Mouse (Mus musculus): ENCODE measurements at regions not wholly inside any gene's neighbourhood (a gene's known extent, or its start where the extent isn't known, plus 50 kb on each side); places are given as distances from the start of the nearest gene placed in this dataset.

DNA sequence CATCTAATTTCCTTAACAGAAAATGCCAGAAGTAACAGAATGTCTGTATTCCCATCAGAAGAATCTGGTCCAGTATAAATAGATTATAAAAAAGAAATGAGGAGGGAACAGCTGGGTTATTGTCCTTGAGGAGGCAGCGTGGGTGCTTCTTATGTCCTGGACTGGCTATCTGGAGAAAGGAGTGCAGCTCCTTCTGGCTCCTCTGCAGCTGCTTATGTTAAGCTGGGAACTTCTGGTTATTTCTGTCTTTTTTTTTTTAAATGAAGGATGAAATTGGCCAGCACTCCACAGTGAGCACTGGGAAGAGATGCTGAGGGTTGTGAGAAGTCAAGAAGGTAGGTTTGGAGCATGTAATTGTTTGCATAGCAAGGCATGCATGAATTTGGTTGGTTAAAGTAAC lies 441.5 kb downstream of the Ebf1 start:
- no peak for DNase-seq
- intact Hi-C loops (cut with DNase I) = no loop called here

DNA sequence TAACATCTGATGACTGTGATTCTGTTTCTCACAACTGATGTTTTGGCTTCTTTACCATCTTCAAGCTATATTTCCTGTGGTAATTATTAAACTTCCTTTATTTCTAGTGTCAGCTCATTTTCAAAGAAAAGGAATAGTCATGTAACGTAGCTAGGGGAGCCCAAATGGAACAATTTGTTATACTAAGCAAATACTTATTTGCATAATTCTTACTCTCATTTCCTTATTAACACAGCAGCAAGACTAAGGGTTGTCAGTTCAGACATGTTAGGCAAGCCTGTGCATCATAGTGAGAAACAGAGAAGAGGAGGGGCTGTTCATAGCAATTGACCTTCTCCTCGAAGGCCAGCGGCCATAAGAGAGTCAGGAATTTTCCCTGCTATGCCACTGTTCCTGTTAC lies 449.5 kb downstream of the Ebf1 start:
- no peak for DNase-seq
- intact Hi-C loops (cut with DNase I) = no loop called here

DNA sequence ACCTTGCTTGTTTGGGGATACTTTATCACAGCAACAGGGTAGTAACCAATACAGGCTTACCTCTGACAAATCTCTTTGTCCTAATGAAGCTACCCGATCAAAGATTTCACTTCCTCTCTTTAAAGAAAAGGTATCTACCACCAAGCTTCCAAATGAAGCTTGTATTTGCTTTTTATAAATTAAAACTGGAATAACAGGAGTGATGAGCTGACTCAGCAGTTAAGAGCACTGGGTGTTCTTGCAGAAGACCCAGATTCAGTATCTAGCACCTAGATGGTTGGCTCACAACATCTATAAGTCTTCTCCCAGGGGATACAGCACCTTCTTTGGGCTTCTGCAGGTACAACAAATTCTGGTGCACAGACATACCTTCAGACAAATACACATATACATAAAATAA lies 453.2 kb downstream of the Ebf1 start:
- intact Hi-C loops (cut with DNase I) = no loop called here
- DNase-seq = no peak

DNA sequence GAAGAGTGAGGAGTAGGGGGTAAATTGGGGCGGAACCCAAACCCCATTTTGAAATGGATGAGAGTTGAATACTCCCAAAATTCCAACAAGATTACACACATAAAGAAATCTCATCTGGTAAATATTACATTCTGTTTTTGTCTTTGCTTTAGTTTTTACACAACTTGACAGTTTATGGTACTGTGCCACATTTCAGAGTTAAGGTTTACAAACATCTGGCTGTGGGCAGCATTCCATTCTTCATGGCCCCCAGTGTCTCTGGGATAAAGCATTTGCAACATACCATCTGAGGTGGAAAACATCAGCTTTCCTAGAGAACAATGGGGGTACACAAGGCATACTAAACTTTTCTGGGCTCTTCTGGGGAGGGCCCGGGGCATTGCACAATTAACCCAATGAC lies 454.1 kb downstream of the Ebf1 start:
- intact Hi-C loops (cut with DNase I) = no loop called here
- DNase-seq = peak in 1 of 2 experiments; percentile 7

DNA sequence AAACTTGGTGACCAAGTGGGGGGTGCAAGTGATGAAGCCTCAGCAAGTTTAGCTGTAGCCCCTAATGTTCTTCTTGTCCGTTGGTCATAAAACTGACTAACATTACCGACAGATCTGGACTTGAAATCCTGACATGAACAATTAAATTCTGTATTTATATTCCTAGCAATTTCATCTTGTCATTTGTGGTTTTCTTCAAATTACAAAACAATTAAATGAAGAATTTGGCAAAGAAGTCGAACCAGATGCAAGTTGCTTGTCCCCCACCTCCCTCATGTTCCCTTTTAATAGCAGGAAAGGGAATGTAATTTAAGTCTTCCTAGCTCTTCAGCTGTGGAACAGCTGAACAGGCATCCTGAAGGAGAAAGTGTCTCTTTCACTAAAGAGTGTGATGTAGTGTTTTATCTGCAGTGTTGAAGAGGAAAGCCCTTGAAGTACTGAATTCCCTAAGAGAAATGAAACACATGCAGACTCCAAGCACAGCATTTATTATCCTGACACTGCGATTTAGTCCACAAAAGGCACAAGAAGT lies 467.5 kb downstream of the Ebf1 start:
- DNase-seq = no peak
- intact Hi-C loops (cut with DNase I) = no loop called here

DNA sequence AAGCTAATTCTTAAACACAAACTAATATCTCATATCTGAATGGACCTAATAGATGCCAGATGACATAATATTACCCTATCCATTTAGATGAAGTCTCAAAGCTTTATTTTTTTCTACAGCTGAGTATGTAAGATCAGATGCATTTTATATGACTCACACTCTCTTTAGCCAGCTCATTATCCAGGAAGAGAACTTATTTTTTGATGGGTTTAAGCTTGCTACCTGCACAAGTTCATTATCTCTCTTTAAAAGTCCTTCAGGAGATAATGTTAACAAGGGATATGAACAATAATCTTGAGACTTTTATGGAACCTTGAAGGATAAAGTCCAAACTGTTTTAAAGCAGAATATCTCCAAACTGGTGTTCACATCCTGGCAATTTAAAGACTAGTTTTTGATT lies 468.0 kb downstream of the Ebf1 start:
- no peak for DNase-seq
- intact Hi-C loops (cut with DNase I) = no loop called here

DNA sequence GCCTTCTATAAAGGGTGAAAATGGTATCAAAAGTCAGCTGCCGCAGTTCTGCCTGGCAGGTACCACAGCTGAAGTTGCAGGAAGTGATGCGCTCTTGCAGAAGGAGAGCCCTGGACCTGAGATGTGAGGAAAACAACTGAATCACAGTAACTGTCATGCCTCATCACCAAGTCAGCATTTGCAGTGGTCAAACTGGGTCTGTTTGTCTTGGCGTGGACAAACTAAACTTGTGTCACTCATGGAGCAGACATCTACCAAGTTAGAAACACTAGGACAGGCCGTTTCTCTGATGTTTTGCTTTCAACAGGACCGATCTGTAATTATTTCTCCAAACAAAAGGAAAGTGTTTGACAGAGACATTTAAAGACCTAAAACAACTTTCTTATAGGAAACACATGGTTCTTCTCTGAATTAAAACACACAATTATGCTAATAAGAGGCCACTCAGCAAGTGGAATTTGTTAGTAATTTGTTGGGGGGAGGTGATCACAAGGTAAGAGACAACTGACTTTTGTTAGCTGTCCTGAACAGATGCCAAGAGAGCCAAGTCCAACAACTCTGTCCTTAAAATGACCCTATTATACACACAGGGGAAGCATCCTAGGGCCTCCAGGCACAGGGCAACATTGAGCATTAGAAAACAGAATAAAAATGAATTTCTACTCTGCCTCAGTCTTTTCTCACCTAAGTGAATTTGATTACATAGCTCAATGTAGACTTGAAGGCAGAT lies 470.2 kb downstream of the Ebf1 start:
- DNase-seq = no peak
- intact Hi-C loops (cut with DNase I) = no loop called here

DNA sequence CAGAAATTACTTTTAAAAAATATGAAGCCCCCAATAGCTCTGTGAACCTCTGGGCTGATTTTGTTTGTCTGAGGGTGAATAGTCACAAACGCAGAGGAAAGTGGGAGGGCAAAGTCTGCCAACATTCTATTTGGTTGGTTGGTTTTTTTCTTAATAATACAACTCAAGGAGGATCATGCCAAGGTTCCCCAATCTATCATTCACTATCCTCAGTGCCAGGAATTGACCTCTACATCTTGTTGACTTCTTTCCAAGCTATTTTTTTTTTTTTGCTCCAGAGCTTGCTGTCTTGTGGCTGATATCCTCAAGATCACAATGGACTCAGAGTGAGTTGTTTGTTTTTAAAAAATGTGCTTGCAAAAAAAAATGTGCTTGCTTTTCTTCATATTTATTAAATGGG lies 471.2 kb downstream of the Ebf1 start:
- intact Hi-C loops (cut with DNase I) = no loop called here
- DNase-seq = no peak

DNA sequence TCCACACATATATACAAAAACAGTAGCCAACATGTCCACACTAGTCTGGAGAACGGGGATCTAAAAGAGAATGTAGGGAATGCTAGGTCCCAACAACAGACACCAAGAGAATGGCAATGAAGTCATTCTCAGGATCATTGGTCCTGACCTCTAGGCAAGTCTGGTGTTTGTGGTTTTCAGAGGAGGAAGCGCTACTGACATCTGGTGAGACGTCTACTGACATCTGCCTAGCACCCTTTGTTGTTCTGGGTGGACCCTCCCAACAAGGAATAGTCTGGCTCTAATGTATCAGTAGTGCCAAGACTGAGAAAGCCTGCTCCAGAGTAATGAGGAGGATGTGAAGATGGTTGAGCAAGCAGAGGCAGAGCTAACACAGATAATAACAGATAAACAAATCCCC lies 472.4 kb downstream of the Ebf1 start:
- no peak for DNase-seq
- intact Hi-C loops (cut with DNase I) = no loop called here

DNA sequence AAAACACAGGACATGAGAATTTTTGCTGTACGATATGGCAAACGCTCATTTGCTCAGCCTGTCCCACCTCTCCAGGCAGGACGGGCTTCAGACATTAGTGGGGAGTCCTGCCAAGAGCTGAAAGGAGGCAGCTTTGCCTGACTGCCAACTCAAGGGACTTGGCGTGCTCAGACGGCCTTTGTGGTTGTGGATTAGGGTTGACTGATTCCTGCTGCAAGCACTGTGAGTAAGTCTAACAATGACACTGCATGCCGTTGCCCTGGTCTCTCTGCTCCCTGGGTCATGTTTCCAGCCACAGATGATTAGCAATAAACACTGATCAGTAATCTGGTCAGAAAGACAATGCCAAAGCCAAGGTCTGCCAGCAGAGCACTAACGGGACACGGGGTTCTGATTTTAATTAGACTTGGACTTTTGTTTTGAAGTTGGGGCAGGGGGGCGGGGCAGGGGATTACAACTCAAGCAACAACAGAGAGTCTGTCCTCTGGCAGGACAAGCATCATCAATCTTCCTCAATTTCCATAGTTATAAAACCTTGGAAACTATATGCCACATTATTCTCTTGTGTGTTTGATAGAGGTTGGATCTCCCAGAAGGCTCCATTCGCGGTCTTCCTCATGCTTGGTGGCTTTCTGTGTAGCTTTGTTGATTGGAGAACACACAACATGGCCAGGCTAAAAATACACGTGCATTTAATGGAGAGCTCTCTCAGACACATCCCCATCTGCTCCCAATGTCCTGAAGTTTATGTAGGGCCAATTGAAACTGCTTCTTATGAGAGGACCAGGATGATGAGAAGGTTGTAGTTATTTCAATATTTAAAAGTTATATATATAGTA lies 486.6 kb downstream of the Ebf1 start:
- DNase-seq = peak; percentile 14 to 31
- intact Hi-C loops (cut with DNase I) = no loop called here

DNA sequence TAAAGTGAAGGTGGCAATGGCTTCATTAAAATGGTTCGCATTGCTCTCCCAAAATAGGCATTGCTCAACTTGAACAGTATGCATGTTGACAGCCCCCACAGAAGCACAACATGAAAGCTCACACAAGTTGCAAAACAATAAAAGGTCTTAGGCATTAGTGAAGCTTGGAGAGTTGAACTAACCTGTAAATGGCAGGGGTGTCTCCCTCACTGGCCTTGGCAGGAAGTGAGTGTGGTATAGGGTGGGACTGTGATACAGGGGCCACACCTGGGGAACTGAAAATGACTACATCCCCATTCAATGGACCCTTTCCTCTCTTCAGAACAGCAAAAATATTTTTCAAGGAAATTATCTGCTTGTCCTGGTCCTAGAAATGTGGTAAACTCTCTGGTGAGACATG lies 499.6 kb downstream of the Ebf1 start:
- no peak for DNase-seq
- intact Hi-C loops (cut with DNase I) = no loop called here

DNA sequence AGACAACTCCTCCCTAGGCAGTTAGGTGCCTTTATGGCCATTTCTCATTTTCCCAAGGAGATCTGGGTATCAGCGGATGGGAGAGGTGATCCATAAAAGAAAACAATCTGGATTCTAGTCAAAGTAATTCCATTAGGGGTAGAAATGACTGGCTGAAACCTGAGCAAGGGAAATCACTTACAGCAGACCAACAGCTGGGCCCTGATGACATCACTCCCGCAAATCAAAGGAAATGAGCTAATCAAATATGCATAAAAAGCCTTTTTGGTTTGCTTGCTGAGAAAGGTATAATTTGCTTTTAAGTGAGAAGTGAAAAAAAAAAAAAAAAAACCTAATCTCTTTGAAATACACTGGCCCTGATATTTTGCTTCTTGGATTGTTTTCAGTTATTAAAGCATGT lies 506.2 kb downstream of the Ebf1 start:
- DNase-seq = no peak
- intact Hi-C loops (cut with DNase I) = no loop called here

DNA sequence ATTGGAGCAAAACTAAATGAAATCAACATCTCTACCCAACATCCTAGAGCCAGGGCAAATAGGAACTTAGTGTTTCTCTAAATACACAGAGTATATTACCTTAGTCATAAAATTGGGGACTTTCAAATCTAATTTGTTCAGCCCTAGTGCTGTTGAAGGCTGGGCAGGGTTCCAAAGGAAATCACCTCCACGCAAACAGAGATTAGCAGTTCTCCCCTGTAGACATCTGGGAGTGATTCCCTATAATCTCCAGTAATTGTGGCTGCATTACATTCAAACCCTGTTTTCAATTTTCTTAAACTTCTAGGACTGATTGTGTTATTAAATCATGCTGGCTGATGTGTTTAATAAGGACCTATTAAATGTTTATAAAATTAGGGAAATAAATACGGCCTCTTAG lies 519.7 kb downstream of the Ebf1 start:
- intact Hi-C loops (cut with DNase I) = no loop called here
- DNase-seq = no peak

DNA sequence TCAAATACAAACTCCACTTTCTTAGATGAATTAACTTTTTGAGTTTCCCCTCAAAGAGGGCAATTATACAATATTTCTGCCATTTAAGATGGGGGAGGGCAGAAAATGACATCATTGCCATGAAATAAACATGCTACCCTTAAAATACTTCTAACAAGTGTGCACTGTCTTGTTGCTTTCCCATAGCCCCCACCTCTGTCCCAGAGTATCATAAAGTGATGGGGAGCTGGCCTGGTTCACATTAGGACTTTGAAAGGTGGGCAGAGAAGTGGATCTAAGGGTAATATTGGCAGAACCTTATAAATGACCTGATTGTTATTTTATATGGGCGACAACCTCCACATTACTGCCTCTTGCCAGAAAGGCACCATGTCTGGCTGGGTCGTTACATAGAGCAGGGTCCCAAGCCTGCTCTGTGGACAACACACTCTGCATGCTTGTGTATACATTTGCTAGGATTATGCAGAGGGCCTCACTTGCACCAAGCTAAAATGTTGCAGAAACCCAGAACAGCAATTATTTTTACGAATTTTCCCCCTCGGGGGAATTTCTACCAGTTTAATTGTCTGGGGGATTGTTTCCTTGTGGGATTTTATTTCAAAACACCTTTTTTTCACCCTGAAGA lies 521.3 kb downstream of the Ebf1 start:
- intact Hi-C loops (cut with DNase I) = no loop called here
- DNase-seq = no peak

DNA sequence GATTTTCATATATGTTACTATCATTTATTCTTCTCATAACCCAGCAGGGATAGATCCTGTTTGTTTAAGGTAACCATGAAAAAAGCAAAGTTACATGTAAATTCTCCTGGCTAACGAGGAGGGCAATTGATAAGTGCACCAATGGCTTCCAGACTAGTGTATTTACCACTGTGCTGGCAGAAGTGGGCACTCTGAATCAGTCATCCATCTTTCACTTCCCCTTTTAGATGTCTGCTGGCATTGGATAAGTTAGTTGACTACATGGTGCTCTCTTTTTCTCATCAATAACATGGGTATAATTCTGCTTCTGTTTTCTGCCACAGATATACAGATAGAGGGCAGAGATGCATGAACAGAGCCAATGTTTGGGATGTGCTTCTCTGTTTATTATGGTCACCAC lies 523.4 kb downstream of the Ebf1 start:
- no peak for DNase-seq

DNA sequence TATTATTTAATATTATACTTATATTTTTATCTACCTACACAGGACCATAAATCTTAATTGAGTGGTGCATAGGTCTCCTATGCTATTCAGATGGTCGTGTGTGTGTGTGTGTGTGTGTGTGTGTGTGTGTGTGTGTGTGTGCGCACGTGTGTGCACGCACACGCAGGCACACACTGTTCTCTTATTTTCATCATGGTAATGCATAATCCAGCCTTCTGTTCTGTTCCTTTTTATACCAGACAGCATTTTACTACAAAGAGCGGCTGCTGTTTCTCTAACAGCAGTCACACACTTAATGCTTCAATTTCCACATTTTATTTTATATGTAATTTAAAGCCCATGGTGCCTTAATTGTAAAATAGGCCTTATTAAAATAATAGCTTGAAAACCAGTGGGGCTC lies 537.0 kb downstream of the Ebf1 start:
- intact Hi-C loops (cut with DNase I) = no loop called here
- DNase-seq = no peak

More for the DNA sequence above, 523.4 kb downstream of the Ebf1 start:
- intact Hi-C loops (cut with DNase I) = no loop called here

DNA sequence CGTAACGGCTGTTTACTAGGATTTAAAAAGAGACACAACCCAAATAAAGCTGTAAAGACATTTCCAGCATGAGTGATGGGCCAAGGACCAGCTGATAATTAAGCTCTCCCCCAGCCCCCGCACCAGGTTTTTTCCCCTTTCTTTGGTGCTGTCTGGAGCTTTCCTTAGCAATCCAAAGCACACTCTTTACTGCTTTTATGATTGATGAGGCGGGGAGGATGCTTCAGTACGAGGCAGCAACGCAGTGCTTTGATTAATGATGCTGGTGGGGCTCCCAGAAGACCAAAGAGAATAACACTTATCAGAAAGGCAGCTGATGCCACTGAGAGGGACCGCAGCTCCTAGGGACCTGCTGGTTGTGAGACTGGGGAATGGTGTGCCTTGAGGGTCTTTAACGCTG lies 537.4 kb downstream of the Ebf1 start:
- DNase-seq = no peak
- intact Hi-C loops (cut with DNase I) = no loop called here

DNA sequence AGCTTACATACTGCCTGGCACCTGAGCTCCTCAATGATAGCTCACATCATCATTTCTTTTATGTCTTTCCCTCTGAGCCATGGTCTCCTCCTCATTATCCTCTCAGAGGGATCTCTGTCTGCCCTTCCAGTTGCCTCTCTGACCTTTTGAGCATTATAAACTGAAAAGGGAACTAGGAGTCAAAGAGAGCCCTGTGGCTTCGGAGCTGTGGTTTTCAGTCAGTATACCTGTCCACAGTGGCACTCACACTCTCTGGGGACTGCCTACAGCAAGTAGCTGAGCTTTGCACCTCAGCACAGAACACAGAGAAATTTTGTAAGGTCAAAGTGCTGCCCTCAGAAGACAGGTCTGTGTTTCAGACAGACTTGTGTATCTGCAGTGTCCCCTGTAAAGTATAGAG lies 538.7 kb downstream of the Ebf1 start:
- intact Hi-C loops (cut with DNase I) = no loop called here
- no peak for DNase-seq

DNA sequence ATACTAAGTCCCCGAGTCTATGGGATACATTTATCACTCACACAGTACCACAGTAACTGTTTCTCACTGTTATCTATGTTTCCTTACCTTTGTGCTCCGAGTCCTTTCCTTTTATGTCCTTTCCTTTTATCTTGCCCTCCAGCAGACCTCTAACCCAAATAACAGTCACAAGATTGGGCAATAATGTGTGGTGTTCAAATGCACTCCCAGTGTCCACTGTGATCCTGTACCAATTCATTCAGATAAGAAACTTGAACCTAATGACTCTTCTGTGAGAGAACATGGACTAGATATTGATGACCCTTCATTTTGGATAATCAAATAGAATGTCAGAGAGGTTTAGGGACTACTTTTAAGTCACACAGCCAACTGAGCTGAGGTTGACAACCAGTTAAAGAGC lies 541.2 kb downstream of the Ebf1 start:
- intact Hi-C loops (cut with DNase I) = no loop called here
- DNase-seq = no peak

DNA sequence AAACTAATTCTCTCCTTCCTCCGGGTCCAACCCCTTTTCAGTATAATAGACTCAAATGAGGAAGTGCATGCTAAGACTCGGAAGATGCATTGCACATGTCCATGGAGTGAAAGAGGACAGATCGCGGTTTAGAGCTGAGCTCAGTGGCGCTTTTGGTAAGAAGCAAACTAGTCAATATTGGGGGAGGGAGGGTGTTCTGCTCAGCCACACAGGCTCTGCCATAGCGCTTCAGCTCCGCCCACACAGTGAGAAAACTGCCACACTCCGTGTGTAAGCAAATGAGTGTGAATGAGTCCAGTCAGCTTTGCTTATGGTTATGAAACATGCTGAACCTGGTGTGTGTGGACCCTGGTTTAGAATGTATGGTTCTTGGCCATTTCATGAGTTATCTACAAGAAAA lies 543.8 kb downstream of the Ebf1 start:
- no peak for DNase-seq
- intact Hi-C loops (cut with DNase I) = no loop called here

DNA sequence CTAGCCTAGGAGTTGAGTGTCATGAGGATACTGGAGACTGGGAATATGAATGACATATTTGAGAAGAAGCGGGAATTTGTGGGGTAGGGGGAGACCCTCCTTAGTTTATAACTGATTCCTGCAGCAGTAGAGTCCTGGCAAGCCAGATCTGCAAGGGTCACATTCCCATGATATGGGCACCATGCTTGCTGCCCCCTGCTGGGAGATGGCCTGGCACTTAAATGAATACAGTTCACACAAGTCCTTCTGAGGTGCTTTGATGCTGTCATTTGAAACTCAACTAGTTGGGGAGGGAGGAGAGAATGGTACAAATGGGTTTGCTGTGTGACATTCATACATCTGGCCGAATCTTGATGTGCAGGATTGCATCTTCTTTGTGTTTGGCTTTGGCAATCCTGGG lies 556.4 kb downstream of the Ebf1 start:
- intact Hi-C loops (cut with DNase I) = no loop called here
- DNase-seq = no peak

DNA sequence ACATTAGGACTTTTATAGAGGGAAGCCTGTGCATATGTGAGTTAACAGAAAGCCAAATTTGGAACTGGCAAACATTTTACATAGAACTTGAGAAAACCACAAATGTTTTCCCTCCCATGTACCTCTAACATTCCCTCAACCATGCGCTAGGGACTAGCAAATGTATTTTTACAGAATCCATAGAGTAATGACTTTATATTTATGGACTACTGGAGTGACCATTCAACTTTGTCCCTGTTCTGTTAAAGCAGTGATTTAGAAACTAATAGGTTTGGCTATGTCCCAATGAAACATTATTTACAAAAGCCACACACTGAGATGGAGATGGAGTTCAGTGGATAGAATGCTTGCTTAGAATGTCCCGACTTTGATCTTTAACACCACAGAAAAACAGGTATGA lies 557.0 kb downstream of the Ebf1 start:
- intact Hi-C loops (cut with DNase I) = no loop called here
- no peak for DNase-seq
